Mouse (Mus musculus) CH12.LX (cell line): ENCODE data around the gene Raver1.

Experiments used
- CTCF ChIP-seq, 2 experiments: IDR thresholded peaks in 1 of 2; conservative IDR thresholded peaks in 1 of 2; 2 replicates each; pipeline ENCODE4 v1.5.1; 2011 to 2012; ENCODE audit warnings: low read depth in 2 of 2, low read length in 2 of 2, improper control_type of control experiment in 1 of 2, inconsistent platforms in 1 of 2, mild to moderate bottlenecking in 1 of 2, moderate library complexity in 1 of 2
- E2F4 ChIP-seq: IDR thresholded peaks from 2 replicates; pipeline ENCODE4 v1.6.1; 2011; ENCODE audit warnings: low read depth, low read length, improper control_type of control experiment; ENCODE audit not compliant: insufficient replicate concordance
- ELF1 ChIP-seq: IDR thresholded peaks from 2 replicates; pipeline ENCODE4 v1.6.1; 2014; ENCODE audit warnings: low read depth, mild to moderate bottlenecking, inconsistent platforms, low read length, improper control_type of control experiment
- EP300 ChIP-seq: IDR thresholded peaks from 2 replicates; pipeline ENCODE4 v1.6.1; 2011; ENCODE audit warnings: low read length, improper control_type of control experiment
- ETS1 ChIP-seq: conservative IDR thresholded peaks from 2 replicates; pipeline ENCODE4 v1.6.1; 2012; ENCODE audit warnings: low read depth, mild to moderate bottlenecking, inconsistent platforms, low read length, improper control_type of control experiment, moderate library complexity
- HCFC1 ChIP-seq: IDR thresholded peaks from 2 replicates; pipeline ENCODE4 v1.6.1; 2012; ENCODE audit warnings: low read depth, mild to moderate bottlenecking, inconsistent platforms, low read length, improper control_type of control experiment
- MAX ChIP-seq: IDR thresholded peaks from 2 replicates; pipeline ENCODE4 v1.6.1; 2011; ENCODE audit warnings: low read length, improper control_type of control experiment
- POLR2A ChIP-seq: IDR thresholded peaks from 2 replicates; pipeline ENCODE4 v1.6.1; 2011; ENCODE audit warnings: low read depth, mild to moderate bottlenecking, improper control_type of control experiment, low read length
- TBP ChIP-seq: conservative IDR thresholded peaks from 2 replicates; pipeline ENCODE4 v1.6.1; 2011; ENCODE audit warnings: low read depth, low read length, improper control_type of control experiment
- USF1 ChIP-seq: IDR thresholded peaks from 2 replicates; pipeline ENCODE4 v1.6.1; 2014; ENCODE audit warnings: low read depth, mild to moderate bottlenecking, inconsistent platforms, low read length, improper control_type of control experiment
- ZC3H11A ChIP-seq: IDR thresholded peaks from 2 replicates; pipeline ENCODE4 v1.6.1; 2012; ENCODE audit warnings: low read depth, mild to moderate bottlenecking, inconsistent platforms, low read length, improper control_type of control experiment
- ZKSCAN1 ChIP-seq: IDR thresholded peaks from 2 replicates; pipeline ENCODE4 v1.6.1; 2012; ENCODE audit warnings: low read depth, inconsistent platforms, low read length, improper control_type of control experiment, borderline replicate concordance
- ZNF384 ChIP-seq: IDR thresholded peaks from 2 replicates; pipeline ENCODE4 v1.6.1; 2012; ENCODE audit warnings: low read depth, low read length, improper control_type of control experiment, inconsistent platforms

DNA sequence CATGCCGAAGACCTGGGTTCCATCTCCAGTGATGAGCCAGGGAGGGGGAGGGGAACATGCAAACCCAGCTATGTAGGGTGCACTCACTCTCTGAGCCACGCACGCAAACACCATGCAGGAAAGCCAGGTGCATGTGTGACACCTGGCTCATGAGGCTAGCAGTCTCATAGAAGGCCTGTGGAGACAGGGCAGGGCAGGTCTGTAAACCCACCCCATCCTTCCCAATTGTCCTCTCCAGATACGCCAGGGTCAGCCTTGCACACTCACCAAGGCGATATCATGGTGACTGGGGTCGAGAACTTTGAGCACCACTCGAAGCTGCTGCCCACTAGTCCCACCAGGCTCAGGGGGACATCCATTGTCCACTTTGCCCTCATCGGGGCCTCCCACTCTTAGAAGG, 23.3 kb upstream of the Raver1 start:
- TF ChIP-seq USF1 (no peak), POLR2A (no peak), EP300 (no peak), MAX (no peak), ZC3H11A (no peak), CTCF (conservative IDR thresholded peaks at IDR 0.05 in 1 of 2, IDR thresholded peaks at IDR 0.05 in 1 of 2; ENCODE audit: low read depth in 2 of 2, low read length in 2 of 2) (no peak), E2F4 (no peak), TBP (no peak), HCFC1 (no peak), ETS1 (no peak), ZNF384 (no peak), ELF1 (no peak), ZKSCAN1 (no peak)
